Mouse (Mus musculus) megakaryocyte, embryonic 14.5 days (primary cell): ENCODE measurements around the gene Plekhs1.

Experiments
- FLI1 ChIP-seq: IDR thresholded peaks from 2 replicates; pipeline ENCODE4 v1.6.1; 2012; ENCODE audit warnings: low read length, inconsistent platforms, mixed read lengths
- GATA1 ChIP-seq: IDR thresholded peaks from 3 replicates; pipeline ENCODE4 v1.6.1; 2012; ENCODE audit warnings: mixed read lengths, low read length, inconsistent platforms, borderline replicate concordance

- TF ChIP-seq GATA1: no peak
- TF ChIP-seq FLI1: no peak
Measured at GRCm38 (mm10) chr19:56462786-56463185, 1.3 kb downstream of the Plekhs1 start.
